Mouse (Mus musculus) kidney, embryonic 14.5 days (tissue): Measurements from ENCODE around the gene Hoxb4. TPM values are rescaled to one million over a fixed set of nuclear protein-coding genes. Genes with fewer than 3 reads are reported as not detected.

Experiments
- ATAC-seq: fragments of 200-750 bp; cut with Nextera tagmentation; 2 replicates; pipeline ENCODE4 v1.8.0; 2017; ENCODE audit warnings: moderate number of reproducible peaks, mild to moderate bottlenecking, moderate TSS enrichment, moderate library complexity; ENCODE audit not compliant: low FRiP score, low TSS enrichment
- H3K27ac ChIP-seq: fragments of 300-500 bp; sonication (generic); 2 replicates; pipeline ENCODE4 v1.5.1; 2014; ENCODE audit warnings: low read depth, mild to moderate bottlenecking, low read length, moderate library complexity, mixed read lengths
- H3K27me3 ChIP-seq: fragments of 300-500 bp; sonication (generic); 2 replicates; pipeline ENCODE4 v1.6.1; 2014; ENCODE audit warnings: mild to moderate bottlenecking, low read length; ENCODE audit not compliant: control insufficient read depth, insufficient read depth
- H3K36me3 ChIP-seq: fragments of 300-500 bp; sonication (generic); 2 replicates; pipeline ENCODE4 v1.6.1; 2014; ENCODE audit warnings: low read length, mixed read lengths; ENCODE audit not compliant: control insufficient read depth, insufficient read depth
- H3K4me1 ChIP-seq: fragments of 300-500 bp; sonication (generic); 2 replicates; pipeline ENCODE4 v1.6.1; 2014; ENCODE audit warnings: low read length, mixed read lengths; ENCODE audit not compliant: control insufficient read depth, insufficient read depth
- H3K4me2 ChIP-seq: fragments of 300-500 bp; sonication (generic); replicated peaks from 2 replicates; pipeline ENCODE4 v1.6.1; 2014; ENCODE audit warnings: low read depth, mild to moderate bottlenecking, low read length
- H3K4me3 ChIP-seq: fragments of 300-500 bp; sonication (generic); 2 replicates; pipeline ENCODE4 v1.5.1; 2014; ENCODE audit warnings: mild to moderate bottlenecking, low read length
- H3K9ac ChIP-seq: fragments of 300-500 bp; sonication (generic); 2 replicates; pipeline ENCODE4 v1.6.1; 2014; ENCODE audit warnings: low read depth, mild to moderate bottlenecking, low read length, moderate library complexity
- H3K9me3 ChIP-seq: fragments of 300-500 bp; sonication (generic); 2 replicates; pipeline ENCODE4 v1.6.1; 2016; ENCODE audit warnings: low read length; ENCODE audit not compliant: control insufficient read depth
- WGBS: fragments of 180-500 bp; shearing (Covaris S2); extraction: QIAGEN DNeasy Blood & Tissue Kit; methylation state at CpG from one replicate; pipeline ENCODE4 v1.1.7; 2014; 5-methylcytosine and 5-hydroxymethylcytosine counted together
- polyA plus RNA-seq: library from polyadenylated mRNA; unstranded; fragments of >200 nt; fragmentation: Nextera tagmentation; extraction: Ambion mirVana; gene quantifications from 2 replicates; pipeline ENCODE4 v1.2.1, GENCODE M21; 2014

Gene Hoxb4
- polyA plus RNA-seq, 1 experiment from 2014 or later = 4.2 TPM

DNA sequence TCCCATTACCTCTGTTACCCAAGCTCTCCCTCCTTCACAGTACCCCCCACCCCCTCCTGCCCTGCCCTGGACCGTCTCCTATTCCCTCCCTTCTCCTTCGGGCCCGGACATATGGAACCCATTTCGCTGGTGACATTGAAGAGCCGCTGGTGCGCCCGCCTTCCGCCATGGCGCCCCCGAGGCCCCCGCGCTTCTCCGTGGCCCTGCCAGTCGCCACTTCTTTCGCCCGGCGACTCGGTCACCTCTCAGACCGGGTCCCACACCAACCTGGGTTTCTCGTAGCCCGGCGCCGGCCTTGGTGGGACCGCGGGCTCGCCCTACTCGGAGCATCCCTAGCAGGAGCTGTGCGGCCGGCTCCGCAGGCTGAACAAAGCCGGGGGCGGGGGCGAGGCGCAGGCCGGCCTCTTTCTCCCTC is 14.6 kb downstream of the Hoxb4 start:
- Histone ChIP-seq H3K9me3 (no peaks in the 10 kb centered on the region), H3K27ac (peak overlapping the region; percentile 100), H3K4me2 (peak overlapping the region; percentile 70), H3K4me3 (peak overlapping the region; percentile 38), H3K27me3 (no peaks in the 10 kb centered on the region), H3K9ac (peak overlapping the region; percentile 86), H3K4me1 (peaks cover 91% of the 10 kb centered on the region), H3K36me3 (peaks cover 40% of the 10 kb centered on the region)
- WGBS = 6% methylated on average over 33 of the region's 35 CpGs
- ATAC-seq = peak; percentile 40

- Histone ChIP-seq H3K4me1 (peaks cover 92% of the 10 kb centered on the region), H3K36me3 (peaks cover 42% of the 10 kb centered on the region), H3K9me3 (no peaks in the 10 kb centered on the region), H3K9ac (peak overlapping the region; percentile 86), H3K27me3 (no peaks in the 10 kb centered on the region), H3K4me2 (peak overlapping the region; percentile 70), H3K27ac (peak overlapping the region; percentile 100), H3K4me3 (peak overlapping the region; percentile 38)
- ATAC-seq = peak; percentile 60
- 9% methylated on average over 17 of the region's 17 CpGs for WGBS
Measured at GRCm38 (mm10) chr11:96333241-96334001, 15.4 kb downstream of the Hoxb4 start.

GRCm38 (mm10) chr11:96334002-96334364 is 15.9 kb downstream of the Hoxb4 start:
- ATAC-seq = 0 out of 2 replicates have a peak, but pooled peaks have one; percentile 3
- Histone ChIP-seq H3K4me1 (peaks cover 94% of the 10 kb centered on the region), H3K36me3 (peaks cover 42% of the 10 kb centered on the region), H3K9ac (peak overlapping the region; percentile 86), H3K4me2 (peak overlapping the region; percentile 70), H3K27ac (peak overlapping the region; percentile 100), H3K27me3 (no peaks in the 10 kb centered on the region), H3K4me3 (peak overlapping the region; percentile 38), H3K9me3 (no peaks in the 10 kb centered on the region)
- WGBS = 23% methylated on average over 2 of the region's 2 CpGs

DNA sequence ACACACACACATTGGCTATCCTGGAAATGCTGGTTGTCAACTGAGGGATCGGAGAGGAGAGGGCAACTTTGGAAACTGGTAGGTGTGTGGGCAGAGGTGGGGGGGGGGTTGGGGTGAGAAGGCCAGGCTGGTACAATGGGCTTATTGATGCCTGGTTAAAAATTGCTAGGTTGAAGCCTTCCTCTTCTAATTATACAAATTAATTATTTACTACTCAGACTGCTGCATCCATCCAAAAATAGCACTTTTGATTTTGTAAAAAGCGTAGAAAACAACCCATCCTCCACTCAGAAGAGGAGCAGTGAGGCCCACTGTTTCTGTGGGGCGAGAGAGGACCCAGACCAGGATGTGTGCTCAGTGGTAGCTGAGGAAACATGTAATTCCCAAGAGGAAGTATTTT is 16.9 kb downstream of the Hoxb4 start:
- Histone ChIP-seq H3K4me3 (no peak overlapping the region), H3K27ac (peak overlapping the region; percentile 100), H3K4me2 (peak overlapping the region; percentile 70), H3K9ac (peak overlapping the region; percentile 25; the same call in 1 of the 2 replicates), H3K9me3 (no peaks in the 10 kb centered on the region), H3K4me1 (peaks cover 95% of the 10 kb centered on the region), H3K27me3 (no peaks in the 10 kb centered on the region), H3K36me3 (peaks cover 40% of the 10 kb centered on the region)
- ATAC-seq = no peak
- WGBS = 41% methylated on average over 3 of the region's 3 CpGs

GRCm38 (mm10) chr11:96336597-96336996 is 18.5 kb downstream of the Hoxb4 start:
- Histone ChIP-seq H3K36me3 (peaks cover 31% of the 10 kb centered on the region), H3K27me3 (no peaks in the 10 kb centered on the region), H3K4me1 (peaks cover 86% of the 10 kb centered on the region), H3K27ac (peak overlapping the region; percentile 100; the same call in 1 of the 2 replicates), H3K9ac (peak overlapping the region; percentile 19; the same call in 1 of the 2 replicates), H3K4me3 (no peak overlapping the region), H3K4me2 (0 out of 2 replicates have a peak overlapping the region, but pooled peaks have one; percentile 5), H3K9me3 (no peaks in the 10 kb centered on the region)
- no peak for ATAC-seq
- 10% methylated on average over 2 of the region's 2 CpGs for whole genome bisulfite sequencing

DNA sequence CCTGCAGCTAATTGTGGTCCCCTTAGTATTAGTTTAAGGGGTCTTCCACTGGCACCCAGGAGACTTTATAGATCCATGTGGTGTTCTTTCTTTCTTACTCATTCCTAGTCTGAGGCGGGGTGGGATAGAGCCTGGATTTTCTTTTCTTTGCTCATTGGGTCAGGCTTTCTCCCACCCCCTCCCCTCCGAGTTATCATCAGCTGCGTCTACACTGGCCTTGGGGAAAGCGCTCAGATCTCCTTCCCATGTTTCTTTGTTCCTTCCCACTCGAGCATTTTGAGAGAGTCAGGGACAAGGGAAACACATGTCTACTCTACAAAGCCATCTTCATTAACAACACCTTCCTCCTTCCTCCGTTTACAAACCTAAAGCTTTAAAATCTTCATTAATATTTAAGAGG is 19.0 kb downstream of the Hoxb4 start:
- Histone ChIP-seq H3K4me1 (peaks cover 84% of the 10 kb centered on the region), H3K9ac (peak overlapping the region; percentile 19; the same call in 1 of the 2 replicates), H3K4me3 (no peak overlapping the region), H3K36me3 (peaks cover 32% of the 10 kb centered on the region), H3K27me3 (no peaks in the 10 kb centered on the region), H3K4me2 (0 out of 2 replicates have a peak overlapping the region, but pooled peaks have one; percentile 5), H3K27ac (peak overlapping the region; percentile 100), H3K9me3 (no peaks in the 10 kb centered on the region)
- 24% methylated on average over 6 of the region's 6 CpGs for WGBS
- ATAC-seq = no peak

- Histone ChIP-seq H3K4me1 (peaks cover 87% of the 10 kb centered on the region), H3K27me3 (no peaks in the 10 kb centered on the region)
- 25% methylated on average over 7 of the region's 7 CpGs for whole genome bisulfite sequencing
Measured at GRCm38 (mm10) chr11:96338957-96339855, 21.1 kb downstream of the Hoxb4 start.

DNA sequence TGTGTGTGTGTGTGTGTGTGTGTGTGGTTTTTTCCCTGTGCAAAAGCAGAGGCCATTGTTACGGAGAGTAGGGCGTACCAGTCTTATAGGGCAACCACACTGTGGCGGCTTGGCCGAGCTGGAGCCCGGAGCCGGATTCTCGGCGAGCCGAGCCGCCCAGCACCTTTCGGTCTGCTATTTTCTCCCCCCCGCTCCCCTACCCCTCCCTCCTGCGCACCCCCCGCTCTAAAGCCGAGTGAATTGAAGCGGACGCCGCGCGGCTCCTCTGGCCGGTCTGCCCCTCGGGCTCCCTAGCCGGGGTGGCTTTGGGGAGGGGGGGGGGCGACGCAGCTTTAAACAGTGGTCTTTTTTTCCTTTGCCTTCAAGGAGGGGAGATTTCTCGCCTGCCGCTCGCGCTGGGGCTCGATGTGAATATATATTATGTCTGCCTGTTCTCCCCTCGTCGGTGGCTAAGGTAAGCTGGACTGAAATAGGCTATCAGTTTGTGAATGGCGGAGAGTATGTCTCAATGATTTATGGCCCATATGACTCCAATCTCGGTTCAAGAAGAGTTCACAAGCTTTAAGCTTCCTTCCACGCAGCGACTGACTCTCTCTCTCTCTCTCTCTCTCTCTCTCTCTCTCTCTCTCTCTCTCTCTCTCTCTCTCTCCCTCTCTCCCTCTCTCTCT is 22.8 kb downstream of the Hoxb4 start:
- WGBS = under 1% methylated on average over 31 of the region's 36 CpGs
- peak overlapping the region; percentile 100 for H3K27ac ChIP-seq
- H3K9me3 ChIP-seq = no peaks in the 10 kb centered on the region
- H3K4me3 ChIP-seq = peak overlapping the region; percentile 37
- peaks cover 87% of the 10 kb centered on the region for H3K4me1 ChIP-seq
- peak; percentile 77 for ATAC-seq
- H3K9ac ChIP-seq = peak overlapping the region; percentile 77
- peak overlapping the region; percentile 73 for H3K4me2 ChIP-seq
- peaks cover 38% of the 10 kb centered on the region for H3K36me3 ChIP-seq
- no peaks in the 10 kb centered on the region for H3K27me3 ChIP-seq

More at GRCm38 (mm10) chr11:96338957-96339855, 21.1 kb downstream of the Hoxb4 start:
- Histone ChIP-seq H3K27ac (peak overlapping the region; percentile 100), H3K9ac (peak overlapping the region; percentile 77; the same call in 1 of the 2 replicates), H3K4me2 (peak overlapping the region; percentile 73), H3K9me3 (no peaks in the 10 kb centered on the region), H3K36me3 (peaks cover 31% of the 10 kb centered on the region), H3K4me3 (no peak overlapping the region)
- no peak for ATAC-seq
